Mouse (Mus musculus) heart, postnatal 0 days (tissue): ENCODE measurements around the gene Col4a5.

Experiments
- CTCF ChIP-seq: IDR thresholded peaks from 2 replicates; pipeline ENCODE4 v1.5.1; 2016; ENCODE audit warnings: antibody characterized with exemption, control low read depth, low read depth
- EP300 ChIP-seq: IDR thresholded peaks from 2 replicates; pipeline ENCODE4 v1.6.1; 2016; ENCODE audit warnings: antibody characterized with exemption, low read depth

DNA sequence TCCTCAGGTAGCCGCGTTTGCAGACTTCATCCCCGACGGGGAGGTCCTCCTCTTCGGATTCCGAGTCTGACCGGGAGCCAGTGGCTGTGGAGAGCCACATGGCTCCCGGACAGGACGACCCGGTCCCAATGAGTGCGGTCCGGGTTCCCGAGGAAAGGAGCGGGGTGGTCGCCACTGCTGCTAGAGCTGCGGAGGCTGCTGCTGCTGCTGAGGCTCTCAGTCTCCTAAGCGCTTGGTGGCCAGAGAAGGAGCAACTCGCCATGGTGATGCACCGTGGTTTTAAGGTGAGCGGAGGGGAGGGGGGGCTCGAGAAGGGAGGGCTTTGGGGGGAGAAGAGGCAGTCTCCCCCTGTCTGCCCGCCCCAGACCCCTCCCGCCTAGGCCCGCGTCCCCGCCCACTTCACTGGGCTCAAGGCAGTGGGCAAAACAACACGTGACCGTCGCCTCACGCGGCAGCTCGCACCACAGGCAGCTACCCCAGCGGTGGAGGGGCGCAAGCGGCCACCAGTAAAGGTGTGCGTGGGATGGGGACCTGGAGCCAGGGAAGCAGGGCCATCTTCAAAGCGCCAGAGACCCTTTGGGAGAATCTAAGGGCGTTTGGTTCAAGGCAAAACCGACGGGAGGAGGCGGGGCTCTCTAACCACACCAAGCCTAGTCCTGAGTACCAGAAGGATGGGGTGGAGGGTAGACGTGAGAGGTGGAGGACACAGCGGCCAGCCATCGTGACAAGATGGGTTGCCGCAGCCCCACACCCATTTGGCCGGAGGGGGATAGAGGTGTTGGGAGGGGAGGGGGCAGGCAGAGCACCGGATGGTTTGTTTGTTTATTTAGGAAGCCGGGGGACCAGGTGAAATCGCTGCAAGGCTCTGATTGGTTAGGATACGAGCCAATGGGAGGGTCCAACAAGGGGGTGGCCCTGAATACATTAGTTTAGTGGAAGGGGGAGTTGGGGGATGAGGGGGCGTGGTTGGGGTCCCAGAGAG, 250.0 kb downstream of the Col4a5 start, which contains the start of gene Irs4:
- TF ChIP-seq CTCF = no peak
- TF ChIP-seq EP300 = no peak
